Mouse (Mus musculus) ES-E14 (cell line): ENCODE measurements around the gene Ripply1.

ENCODE experiments used
- CHD2 ChIP-seq: IDR thresholded peaks from 2 replicates; pipeline ENCODE4 v1.6.1; 2014; ENCODE audit warnings: mild to moderate bottlenecking, low read depth, low read length, inconsistent platforms
- HCFC1 ChIP-seq: IDR thresholded peaks from 2 replicates; pipeline ENCODE4 v1.6.1; 2012; ENCODE audit warnings: low read length, inconsistent platforms, borderline replicate concordance; ENCODE audit not compliant: insufficient read depth
- MAFK ChIP-seq: IDR thresholded peaks from 2 replicates; pipeline ENCODE4 v1.6.1; 2014; ENCODE audit warnings: mild to moderate bottlenecking, low read depth, low read length, inconsistent platforms; ENCODE audit not compliant: insufficient read depth
- ZC3H11A ChIP-seq: IDR thresholded peaks from 2 replicates; pipeline ENCODE4 v1.6.1; 2012; ENCODE audit warnings: low read depth, mild to moderate bottlenecking, inconsistent platforms, low read length, borderline replicate concordance
- ZNF384 ChIP-seq: IDR thresholded peaks from 2 replicates; pipeline ENCODE4 v1.6.1; 2012; ENCODE audit warnings: low read depth, low read length, inconsistent platforms

DNA sequence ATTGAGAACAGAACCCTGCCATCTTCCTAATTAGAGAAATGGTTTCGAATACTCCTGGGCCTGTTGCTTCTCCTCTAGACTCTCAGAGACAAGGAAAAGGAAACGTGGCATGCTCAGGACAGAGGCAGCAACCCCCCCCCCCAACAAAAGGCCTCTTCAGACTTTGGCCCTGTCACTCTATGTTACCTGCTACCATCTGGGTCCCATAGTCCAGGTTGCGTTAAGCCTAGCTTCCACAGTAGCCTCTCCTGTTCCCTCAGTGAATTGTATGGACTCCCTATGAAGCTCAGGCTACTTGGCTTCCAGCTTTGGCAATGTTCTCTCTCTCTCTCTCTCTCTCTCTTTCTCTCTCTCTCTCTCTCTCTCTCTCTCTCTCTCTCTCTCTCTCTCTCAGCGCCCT lies 590 bp downstream of the Ripply1 start:
- TF ChIP-seq MAFK (no peak), HCFC1 (no peak), CHD2 (no peak), ZC3H11A (no peak), ZNF384 (no peak)
